Mouse (Mus musculus): ENCODE results near the gene Endod1.

Endod1 gene

DNA sequence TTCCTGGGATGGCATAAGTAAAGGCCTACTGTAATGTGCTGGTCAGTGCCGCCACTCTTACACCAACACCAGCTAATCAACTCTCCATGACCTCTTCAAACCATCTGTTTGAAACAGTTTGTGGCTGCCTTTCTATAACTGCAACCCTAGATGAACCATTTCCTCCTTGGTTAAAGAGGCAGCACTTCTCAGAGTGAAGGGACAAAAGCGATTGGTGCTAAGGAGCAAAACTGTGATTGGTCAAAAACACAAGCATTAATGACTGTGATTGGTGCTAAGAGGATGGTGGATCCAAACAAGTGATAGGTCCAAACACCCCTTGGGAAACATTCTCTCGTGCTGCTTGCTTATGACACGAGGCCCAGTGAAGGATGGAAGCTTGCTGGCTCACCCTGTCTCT is 45.5 kb downstream of the Endod1 start:
- no peak for DNase-seq (ENCODE audit: extremely low read depth, low read depth, low spot score)

DNA sequence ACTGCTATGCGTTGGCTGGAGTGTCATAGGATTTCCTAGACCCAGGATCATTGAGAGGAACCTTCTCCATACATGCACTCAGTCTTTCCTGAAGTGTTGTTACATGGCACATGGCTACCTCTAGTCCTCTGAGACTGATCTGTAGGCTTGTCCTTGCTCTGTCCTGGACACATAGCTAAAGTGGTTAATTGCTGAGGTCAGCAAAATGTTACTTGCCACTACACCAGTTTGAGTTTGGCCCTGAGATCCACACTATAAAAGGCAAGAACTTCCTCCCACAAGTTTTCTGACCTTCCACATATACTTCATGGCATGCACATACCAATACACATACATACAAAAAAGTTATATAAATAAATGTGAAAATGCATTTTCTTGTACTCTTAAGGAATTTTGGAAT is 64.7 kb downstream of the Endod1 start:
- DNase-seq (ENCODE audit: extremely low read depth, low read depth, low spot score): no peak

DNA sequence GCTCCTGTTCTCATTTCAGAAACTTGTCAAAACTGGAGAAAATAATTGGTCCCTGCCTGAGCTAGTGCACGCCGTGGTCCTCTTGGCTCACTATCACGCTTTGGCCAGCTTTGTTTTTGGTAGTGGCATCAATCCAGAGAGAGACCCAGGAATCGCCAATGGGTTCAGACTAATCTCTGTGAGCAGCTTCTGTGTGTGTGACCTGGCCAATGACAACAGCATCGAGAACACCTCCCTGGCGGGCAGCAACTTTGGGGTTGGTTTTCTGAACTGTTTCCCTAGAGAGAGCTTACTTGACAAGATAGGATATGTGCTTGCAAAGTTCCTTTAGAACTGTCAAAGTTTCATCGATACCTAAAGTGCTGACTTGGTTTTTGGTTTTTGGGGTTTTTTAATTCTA is 66.8 kb downstream of the Endod1 start:
- DNase-seq (ENCODE audit: extremely low read depth, low read depth, low spot score): peak; percentile 39

DNA sequence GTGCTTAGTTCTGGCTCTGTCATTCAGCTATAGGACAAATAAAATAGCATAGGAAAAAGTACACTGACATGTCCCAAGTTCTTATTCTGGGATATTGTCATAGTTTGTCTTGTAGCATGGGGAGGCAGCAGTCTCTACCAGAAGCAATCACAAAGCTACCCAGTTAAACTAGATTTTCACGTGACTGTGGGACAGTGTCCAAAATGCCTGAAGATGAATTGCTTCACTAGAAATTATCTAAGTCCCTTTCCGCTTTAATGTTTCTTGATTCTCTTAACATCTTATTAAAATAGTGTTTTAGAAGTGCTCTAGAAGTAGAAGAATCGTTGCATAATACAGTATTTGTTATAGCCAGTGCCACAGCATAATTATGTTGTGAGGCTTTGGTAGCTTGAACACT is 67.3 kb downstream of the Endod1 start:
- peak; percentile 64 for DNase-seq (ENCODE audit: extremely low read depth, low read depth, low spot score)

DNA sequence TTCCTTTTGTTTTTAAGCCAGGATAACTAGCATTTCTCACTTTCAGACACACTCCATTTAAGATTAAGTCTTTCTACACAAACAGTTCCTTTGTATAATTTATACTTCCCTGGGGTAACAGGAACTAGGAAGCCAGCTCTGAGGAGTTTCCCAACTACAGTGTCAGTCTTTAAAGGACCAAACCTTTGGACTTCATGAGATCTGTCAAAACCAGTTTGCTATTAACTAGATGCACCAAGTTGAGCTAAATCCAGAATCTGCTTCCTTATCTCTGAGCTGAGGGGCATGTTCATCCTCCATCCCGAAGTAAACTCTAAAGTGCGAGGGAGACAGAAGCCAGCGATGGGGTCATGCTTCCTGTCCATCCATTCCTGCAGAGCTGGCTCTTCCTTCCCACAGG is 74.0 kb downstream of the Endod1 start:
- DNase-seq (ENCODE audit: extremely low read depth, low read depth, low spot score): no peak

DNA sequence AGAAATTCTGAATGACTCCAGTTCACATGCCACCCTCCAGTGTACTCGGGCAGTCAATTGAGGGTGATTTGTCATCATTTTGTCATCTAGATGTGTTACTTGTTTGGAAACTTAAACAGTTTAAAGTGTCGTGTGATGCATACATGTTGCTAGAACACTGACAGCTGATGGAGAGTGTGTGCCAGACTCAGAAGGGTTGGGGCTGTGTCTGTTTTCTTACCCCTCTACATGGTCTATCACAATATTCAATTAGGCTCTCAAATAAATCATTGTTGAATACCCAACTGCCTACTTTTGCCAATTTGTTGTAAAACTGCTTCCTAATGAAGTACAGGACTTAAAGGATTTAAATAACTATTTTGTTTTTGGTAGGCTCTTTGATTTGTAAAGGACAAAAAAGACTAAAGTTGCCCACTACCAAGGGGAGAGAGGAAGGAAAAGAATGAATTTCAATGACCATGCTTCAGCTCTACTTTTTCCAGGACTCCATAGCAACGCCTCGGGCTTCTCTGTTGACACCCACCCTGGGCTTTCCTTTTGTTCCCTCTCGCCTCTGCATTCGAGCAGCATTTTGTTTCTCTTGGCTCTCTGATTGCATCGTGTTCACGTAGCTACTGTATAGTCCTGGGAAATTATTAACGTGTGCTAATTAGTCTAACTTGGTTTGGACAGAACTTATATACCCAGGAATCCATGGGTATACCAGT is 76.9 kb downstream of the Endod1 start:
- no peak for DNase-seq (ENCODE audit: extremely low read depth, low read depth, low spot score)

Measured in fat pad, adult 2 months (tissue).